Mouse (Mus musculus): ENCODE measurements around the gene Acot8.
"Not testable (repeated sequence)": the region's sequence is repeated elsewhere in the genome, so short reads cannot be mapped to it uniquely, and the experiment has no call there.

Acot8 gene

GRCm38 (mm10) chr2:164813557-164813956, 8.9 kb upstream of the Acot8 start:
- in situ Hi-C loops (cut with MboI, MseI) = no loop called here

- in situ Hi-C loops (cut with MboI, MseI) = no loop called here
Measured at GRCm38 (mm10) chr2:164806614-164807013, 1.9 kb upstream of the Acot8 start.

GRCm38 (mm10) chr2:164805332-164805718, 643 bp upstream of the Acot8 start:
- in situ Hi-C loops (cut with MboI, MseI) = no loop called here

- in situ Hi-C loops (cut with MboI, MseI) = no loop called here
Measured at GRCm38 (mm10) chr2:164803921-164804313, 765 bp downstream of the Acot8 start.

GRCm38 (mm10) chr2:164803201-164803920, 1.3 kb downstream of the Acot8 start:
- in situ Hi-C loops (cut with MboI, MseI) = no loop called here

- in situ Hi-C loops (cut with MboI, MseI) = no loop called here
Measured at GRCm38 (mm10) chr2:164800252-164801004, 4.3 kb downstream of the Acot8 start.

GRCm38 (mm10) chr2:164798554-164798953, 6.1 kb downstream of the Acot8 start:
- in situ Hi-C loops (cut with MboI, MseI) = not testable (repeated sequence)

GRCm38 (mm10) chr2:164795868-164796267, 8.8 kb downstream of the Acot8 start:
- in situ Hi-C loops (cut with MboI, MseI) = no loop called here

GRCm38 (mm10) chr2:164794293-164794692, 10.4 kb downstream of the Acot8 start:
- in situ Hi-C loops (cut with MboI, MseI) = no loop called here

GRCm38 (mm10) chr2:164793772-164794171, 10.9 kb downstream of the Acot8 start:
- in situ Hi-C loops (cut with MboI, MseI) = no loop called here

- in situ Hi-C loops (cut with MboI, MseI) = no loop called here
Measured at GRCm38 (mm10) chr2:164793236-164793635, 11.4 kb downstream of the Acot8 start.

- in situ Hi-C loops (cut with MboI, MseI) = no loop called here
Measured at GRCm38 (mm10) chr2:164792400-164793190, 12.1 kb downstream of the Acot8 start.

- in situ Hi-C loops (cut with MboI, MseI) = no loop called here
Measured at GRCm38 (mm10) chr2:164791841-164792261, 12.8 kb downstream of the Acot8 start.

GRCm38 (mm10) chr2:164790451-164790850, 14.2 kb downstream of the Acot8 start:
- in situ Hi-C loops (cut with MboI, MseI) = no loop called here

- in situ Hi-C loops (cut with MboI, MseI) = no loop called here
Measured at GRCm38 (mm10) chr2:164788411-164788810, 16.3 kb downstream of the Acot8 start.

GRCm38 (mm10) chr2:164787779-164788178, 16.9 kb downstream of the Acot8 start:
- in situ Hi-C loops (cut with MboI, MseI) = no loop called here

GRCm38 (mm10) chr2:164787032-164787431, 17.6 kb downstream of the Acot8 start:
- in situ Hi-C loops (cut with MboI, MseI) = no loop called here

- in situ Hi-C loops (cut with MboI, MseI) = no loop called here
Measured at GRCm38 (mm10) chr2:164786388-164786885, 18.2 kb downstream of the Acot8 start.

- in situ Hi-C loops (cut with MboI, MseI) = no loop called here
Measured at GRCm38 (mm10) chr2:164785481-164786387, 18.9 kb downstream of the Acot8 start, which contains the start of gene Snx21. Snx21 (plus strand) TSS chr2:164785823.

GRCm38 (mm10) chr2:164784869-164785420, 19.7 kb downstream of the Acot8 start:
- in situ Hi-C loops (cut with MboI, MseI) = no loop called here

Measured in T-helper 17 cell (primary cell).